Mouse (Mus musculus) heart, postnatal 0 days (tissue): ENCODE data around the gene Hnf1b.

Experiments
- CTCF ChIP-seq: IDR thresholded peaks from 2 replicates; pipeline ENCODE4 v1.5.1; 2016; ENCODE audit warnings: antibody characterized with exemption, control low read depth, low read depth
- EP300 ChIP-seq: IDR thresholded peaks from 2 replicates; pipeline ENCODE4 v1.6.1; 2016; ENCODE audit warnings: antibody characterized with exemption, low read depth

DNA sequence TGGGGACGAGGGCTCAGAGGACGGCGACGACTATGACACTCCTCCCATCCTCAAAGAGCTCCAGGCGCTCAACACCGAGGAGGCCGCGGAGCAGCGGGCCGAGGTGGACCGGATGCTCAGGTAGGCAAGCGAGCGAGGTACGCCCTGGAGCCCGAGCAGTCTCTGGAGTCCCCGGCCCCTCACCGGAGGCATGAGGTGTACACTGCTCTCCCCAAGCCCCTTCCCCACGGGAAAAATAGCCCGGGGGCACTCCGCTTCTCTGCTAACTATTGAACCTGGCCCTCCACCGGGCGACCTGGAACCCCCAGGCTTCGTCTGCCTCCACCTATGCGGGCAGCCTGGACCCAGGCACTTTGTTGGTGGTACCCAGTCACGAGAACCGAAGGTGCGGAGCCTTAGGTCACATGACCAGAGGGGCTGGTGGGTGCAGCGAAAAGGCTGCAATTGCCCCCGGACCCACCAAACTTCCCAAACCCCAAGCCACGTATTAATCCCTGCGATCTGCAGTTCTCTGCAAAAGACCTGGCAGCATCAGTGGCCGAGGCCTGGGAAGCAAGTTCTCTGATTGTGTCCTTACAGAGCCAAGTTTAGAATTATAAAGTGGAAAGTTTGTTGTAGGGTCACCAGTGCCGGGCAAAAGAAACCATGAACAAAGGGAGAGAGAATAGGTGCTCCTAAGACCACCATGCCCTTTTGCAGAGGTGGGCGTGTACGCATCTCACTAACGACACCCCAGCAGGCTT is 1.6 kb downstream of the Hnf1b start:
- TF ChIP-seq CTCF (no peak), EP300 (no peak)
